ENCODE assay signal across 8 mouse cellular contexts in genomic region chr8:81014789-81015699, GRCm38 (mm10). TPM values are rescaled to one million over a fixed set of nuclear protein-coding genes. Genes with fewer than 3 reads are reported as not detected.
DNase-seq lines count a peak whose midpoint lies in the region; ATAC-seq lines count a peak whose summit lies in the region.

Gene Usp38, minus strand, starts transcription at chr8:81014928.

- H3K9me3 ChIP-seq in lung, embryonic 16.5 days (ENCODE audit: control insufficient read depth, low read length): no peaks in the 10 kb centered on the region

- H3K36me3 ChIP-seq in lung, embryonic 16.5 days (ENCODE audit: control insufficient read depth, insufficient read depth, low read length): no peaks in the 10 kb centered on the region

- H3K27ac ChIP-seq in lung, embryonic 16.5 days (ENCODE audit: low read length): peak within 1 kb of the TSS; percentile 98

- whole genome bisulfite sequencing in lung, embryonic 16.5 days: 2% methylated on average over 55 of the region's 57 CpGs

- H3K4me3 ChIP-seq in lung, embryonic 16.5 days (ENCODE audit: low read length): peak within 1 kb of the TSS; percentile 100

- H3K9ac ChIP-seq in lung, embryonic 16.5 days (ENCODE audit: low read length): peak within 1 kb of the TSS; percentile 90

- H3K4me2 ChIP-seq in lung, embryonic 16.5 days (ENCODE audit: low read depth, low read length): peak within 1 kb of the TSS; percentile 86

- no peaks in the 10 kb centered on the region for H3K27me3 ChIP-seq in lung, embryonic 16.5 days (ENCODE audit: control insufficient read depth, insufficient read depth, low read depth, low read length)

- ATAC-seq in hematopoietic stem cell, adult 5-6 weeks (replicated peaks in 1 of 2; ENCODE audit: insufficient read depth in 1 of 2, low FRiP score in 2 of 2, low TSS enrichment in 1 of 2, low read depth in 1 of 2, poor library complexity in 2 of 2, severe bottlenecking in 2 of 2): peak; percentile 88 to 90
- peak; percentile 98 for ATAC-seq in lung, embryonic 16.5 days (ENCODE audit: low read depth)

- H3K4me1 ChIP-seq in lung, embryonic 16.5 days (replicated peaks; ENCODE audit: control insufficient read depth, insufficient read depth, low read length): peaks cover 21% of the 10 kb centered on the region

- DNase-seq in MEL-GATA-1-ER (ENCODE audit: extremely low read depth, low read depth): peak; percentile 91
- DNase-seq in cerebellum, adult 8-10 months: peak; percentile 99
- peak; percentile 99 for DNase-seq in forelimb bud, embryonic 11.5 days (ENCODE audit: low read depth, low spot score)
- peak; percentile 98 for DNase-seq in layer of hippocampus, adult 9-10 months (ENCODE audit: low spot score)
- DNase-seq in ovary, postnatal 10 days (ENCODE audit: low spot score): peak; percentile 97
- peak; percentile 97 to 100 for DNase-seq in thymus, postnatal 10 days (ENCODE audit: low spot score in 2 of 2)

RNA-seq across cellular contexts. Expression of gene Usp38, which starts in this region (rescaled TPM):
- total RNA-seq in hematopoietic stem cell, adult 5-6 weeks (2017): 38.0 and 38.3 TPM in 2 replicates
- polyA plus RNA-seq in lung, embryonic 16.5 days (2015; fragmentation: Nextera tagmentation; extraction: Ambion mirVana): 16.4 and 18.1 TPM in 2 replicates

Comparison
In these comparisons a context has a peak if more than half of its experiments do, and no peak if none do; other contexts are left out.
1. Peak in every context shown above with its lines: DNase-seq, ATAC-seq, H3K4me3 ChIP-seq and H3K27ac ChIP-seq.